Mouse (Mus musculus): ENCODE measurements around the gene Cacng7.
"Not testable (repeated sequence)": the region's sequence is repeated elsewhere in the genome, so short reads cannot be mapped to it uniquely, and the experiment has no call there.

The Cacng7 gene

GRCm38 (mm10) chr7:3389444-3390412, 57.0 kb downstream of the Cacng7 start:
- peak; percentile 61 for DNase-seq (ENCODE audit: extremely low read depth, low read depth)

- no peak for DNase-seq (ENCODE audit: extremely low read depth, low read depth)
These were observed 57.8 kb downstream of the Cacng7 start, which contains the start of gene Cacng8 for GRCm38 (mm10) chr7:3390413-3391080. Gene Cacng8, plus strand, starts transcription at chr7:3390683.

GRCm38 (mm10) chr7:3391081-3391451, 58.3 kb downstream of the Cacng7 start:
- DNase-seq (ENCODE audit: extremely low read depth, low read depth): no peak

GRCm38 (mm10) chr7:3391809-3392208, 59.1 kb downstream of the Cacng7 start:
- DNase-seq (ENCODE audit: extremely low read depth, low read depth): no peak

DNA sequence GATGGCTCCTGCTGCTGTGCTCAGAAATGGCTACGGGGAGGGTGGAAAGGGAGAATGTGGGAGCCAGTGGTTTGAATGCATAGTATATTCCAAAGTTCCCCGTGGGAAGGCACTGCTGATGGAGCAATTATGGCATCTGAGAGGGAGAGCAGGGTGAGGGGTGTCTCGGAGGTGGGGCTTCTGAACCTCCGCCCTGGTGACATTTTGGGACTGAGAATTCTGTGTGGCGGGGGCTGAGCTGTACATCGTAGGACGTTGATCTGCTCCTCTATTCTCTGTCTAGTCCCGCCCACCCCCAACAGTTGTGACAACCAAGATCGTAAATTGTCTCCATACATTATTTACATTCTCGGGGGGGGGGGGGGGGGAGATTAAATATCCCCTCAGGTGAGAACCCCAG, 64.6 kb downstream of the Cacng7 start:
- no peak for DNase-seq (ENCODE audit: extremely low read depth, low read depth)

DNA sequence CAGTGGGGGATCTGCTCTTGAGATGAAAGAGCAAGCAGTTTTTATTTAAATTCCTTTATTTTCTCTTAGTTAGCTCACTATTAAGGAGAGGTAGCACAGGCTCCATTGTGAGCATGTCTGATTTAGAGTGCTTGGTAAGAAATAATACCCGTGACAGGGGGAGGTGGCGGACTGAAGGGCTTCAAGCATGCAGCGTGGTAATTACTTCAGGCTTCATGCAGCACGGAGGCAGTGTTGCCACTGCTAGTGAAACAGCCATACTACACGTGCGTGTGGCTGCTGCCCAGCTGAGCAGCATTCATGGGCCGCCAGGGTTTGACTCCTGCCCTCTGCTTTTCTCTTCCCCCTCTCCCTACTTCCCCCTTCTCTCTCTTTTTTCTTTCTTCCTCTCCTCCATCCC, 65.0 kb downstream of the Cacng7 start:
- no peak for DNase-seq (ENCODE audit: extremely low read depth, low read depth)

GRCm38 (mm10) chr7:3398363-3398762, 65.6 kb downstream of the Cacng7 start:
- DNase-seq (ENCODE audit: extremely low read depth, low read depth): not testable (repeated sequence)

- peak; percentile 26 for DNase-seq (ENCODE audit: extremely low read depth, low read depth)
These were observed 67.2 kb downstream of the Cacng7 start for GRCm38 (mm10) chr7:3399937-3400336.

GRCm38 (mm10) chr7:3409729-3410520, 77.2 kb downstream of the Cacng7 start:
- DNase-seq (ENCODE audit: extremely low read depth, low read depth): peak; percentile 72

- peak; percentile 99 for DNase-seq (ENCODE audit: extremely low read depth, low read depth)
These were observed 78.6 kb downstream of the Cacng7 start for GRCm38 (mm10) chr7:3411160-3411941.

- DNase-seq (ENCODE audit: extremely low read depth, low read depth): peak; percentile 26
These were observed 79.3 kb downstream of the Cacng7 start for GRCm38 (mm10) chr7:3412036-3412435.

GRCm38 (mm10) chr7:3414888-3415287, 82.1 kb downstream of the Cacng7 start:
- DNase-seq (ENCODE audit: extremely low read depth, low read depth): no peak

GRCm38 (mm10) chr7:3415378-3415777, 82.6 kb downstream of the Cacng7 start:
- no peak for DNase-seq (ENCODE audit: extremely low read depth, low read depth)
